Mouse (Mus musculus): ENCODE measurements around the gene Gpr27.

DNA sequence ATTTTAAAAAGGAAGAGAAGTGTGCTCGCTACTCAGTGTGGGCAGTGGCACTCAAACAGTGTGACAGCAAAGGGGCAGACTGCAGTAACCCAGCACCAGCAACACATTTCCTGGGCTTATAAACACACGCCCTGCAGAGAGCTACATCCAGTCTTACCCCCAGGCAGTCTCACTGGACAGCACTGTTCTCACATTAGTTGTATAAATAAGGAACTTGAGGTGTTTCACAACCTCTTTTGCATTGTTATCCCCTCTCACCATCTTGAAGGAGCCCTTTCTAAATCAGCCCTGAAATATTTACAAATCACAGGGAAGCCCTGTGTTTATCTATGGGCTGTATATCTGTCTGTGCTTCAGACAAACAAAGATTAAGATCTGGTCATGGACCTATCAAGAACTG lies 43.2 kb upstream of the Gpr27 start:
- TF ChIP-seq GATA1 (IDR thresholded peaks at IDR 0.05; ENCODE audit: low read length): no peak
- TF ChIP-seq TAL1 (IDR thresholded peaks at IDR 0.05; ENCODE audit: low read length): no peak

Data from erythroblast, embryonic 14.5 days (primary cell).